Mouse (Mus musculus) layer of hippocampus, postnatal 14 days (tissue): ENCODE data around the gene Cd300a. TPM values are rescaled to one million over a fixed set of nuclear protein-coding genes. Genes with fewer than 3 reads are reported as not detected.

Source experiments
- DNase-seq, 2 experiments: peaks; one replicate each; pipeline ENCODE4 v3.0.0; 2021 to 2022; ENCODE audit warnings: low spot score in 2 of 2, mixed read lengths in 1 of 2
- long read RNA-seq, 2 experiments: library from polyadenylated mRNA; stranded (forward); transcript quantifications; one replicate each; pipeline ENCODE4 v2.0.0; 2021
- total RNA-seq, 2 experiments: library from RNA; stranded (reverse); gene quantifications; 2 replicates each; pipeline ENCODE4 v1.2.3; 2021

The Cd300a gene
- 1 to 10 TPM in 1 of 2 experiments, under 1 TPM in 1; 0.19 to 1.1 TPM for total RNA-seq
- long read RNA-seq, experiment 1: 0 reads
- long read RNA-seq, experiment 2, full-length matches to known transcripts: 1 of 1 reads
- long read RNA-seq, experiment 2, partial matches to known transcripts: 0 of 1 reads
- long read RNA-seq, experiment 2, other reads (novel, unspliced or antisense): 0 of 1 reads

GRCm38 (mm10) chr11:114889991-114890518, at the start of gene Cd300a:
Gene Cd300a (plus strand): TSS chr11:114890041.
- DNase-seq: no peak

- no peak for DNase-seq
Observed at GRCm38 (mm10) chr11:114843818-114844463, 45.9 kb upstream of the Cd300a start.

GRCm38 (mm10) chr11:114844464-114845220, 45.2 kb upstream of the Cd300a start:
- DNase-seq: no peak

GRCm38 (mm10) chr11:114846336-114846735, 43.5 kb upstream of the Cd300a start:
- no peak for DNase-seq

- DNase-seq: no peak
Observed at GRCm38 (mm10) chr11:114847008-114847407, 42.8 kb upstream of the Cd300a start.

GRCm38 (mm10) chr11:114849572-114849971, 40.3 kb upstream of the Cd300a start:
- no peak for DNase-seq

GRCm38 (mm10) chr11:114850066-114850451, 39.8 kb upstream of the Cd300a start:
- no peak for DNase-seq

- DNase-seq: no peak
Observed at GRCm38 (mm10) chr11:114850452-114851268, 39.2 kb upstream of the Cd300a start, which contains the start of gene Gprc5c. Gene Gprc5c (plus strand): TSS chr11:114851152.

GRCm38 (mm10) chr11:114851269-114851607, 38.6 kb upstream of the Cd300a start:
- DNase-seq: no peak

- DNase-seq: peak; percentile 43 to 48
Observed at GRCm38 (mm10) chr11:114851608-114852310, 38.1 kb upstream of the Cd300a start.

GRCm38 (mm10) chr11:114852311-114853173, 37.3 kb upstream of the Cd300a start:
- DNase-seq: no peak

- no peak for DNase-seq
Observed at GRCm38 (mm10) chr11:114853174-114853838, 36.5 kb upstream of the Cd300a start.

- DNase-seq: no peak
Observed at GRCm38 (mm10) chr11:114854581-114854980, 35.3 kb upstream of the Cd300a start.

- no peak for DNase-seq
Observed at GRCm38 (mm10) chr11:114856125-114856524, 33.7 kb upstream of the Cd300a start.

- DNase-seq: no peak
Observed at GRCm38 (mm10) chr11:114858641-114859040, 31.2 kb upstream of the Cd300a start.

GRCm38 (mm10) chr11:114861057-114861456, 28.8 kb upstream of the Cd300a start:
- no peak for DNase-seq

- no peak for DNase-seq
Observed at GRCm38 (mm10) chr11:114862687-114863086, 27.2 kb upstream of the Cd300a start.

- no peak for DNase-seq
Observed at GRCm38 (mm10) chr11:114863918-114864420, 25.9 kb upstream of the Cd300a start.

GRCm38 (mm10) chr11:114865999-114866398, 23.8 kb upstream of the Cd300a start:
- no peak for DNase-seq
